Mouse (Mus musculus) bone marrow macrophage, adult 2 months (primary cell): ENCODE results near the gene Kif13a. TPM values are rescaled to one million over a fixed set of nuclear protein-coding genes. Genes with fewer than 3 reads are reported as not detected.
A peak's percentile ranks its signal among the peaks of the same experiment; 100 is the strongest.

Source experiments
- H3K27ac ChIP-seq: 2 replicates; pipeline ENCODE4 v1.5.1; 2012; ENCODE audit warnings: low read depth, low read length; ENCODE audit not compliant: insufficient read depth
- H3K4me1 ChIP-seq: 2 replicates; pipeline ENCODE4 v1.6.1; 2012; ENCODE audit warnings: low read length; ENCODE audit not compliant: control insufficient read depth, insufficient read depth
- H3K4me3 ChIP-seq: 2 replicates; pipeline ENCODE4 v1.5.1; 2012; ENCODE audit warnings: mild to moderate bottlenecking, low read length, moderate library complexity; ENCODE audit not compliant: insufficient read depth
- CTCF ChIP-seq: IDR thresholded peaks from 2 replicates; pipeline ENCODE4 v1.5.1; 2012; ENCODE audit warnings: low read depth, mild to moderate bottlenecking, low read length, moderate library complexity
- POLR2A ChIP-seq: IDR thresholded peaks from 2 replicates; pipeline ENCODE4 v1.6.1; 2012; ENCODE audit warnings: mild to moderate bottlenecking, low read depth, low read length, borderline replicate concordance
- polyA plus RNA-seq: library from polyadenylated mRNA; stranded (reverse); fragments of >200 nt; gene quantifications from 2 replicates; pipeline ENCODE4 v1.2.4, GENCODE M21; 2012; ENCODE audit not compliant: missing spikeins, insufficient read depth, insufficient read length

Gene Kif13a
- polyA plus RNA-seq, 1 experiment = 18.8 TPM

GRCm38 (mm10) chr13:46842185-46842584 lies 87.5 kb downstream of the Kif13a start:
- H3K27ac ChIP-seq = no peak overlapping the region
- TF ChIP-seq POLR2A (no peak), CTCF (no peak)
- H3K4me1 ChIP-seq = peaks cover 6% of the 10 kb centered on the region
- H3K4me3 ChIP-seq = no peak overlapping the region

DNA sequence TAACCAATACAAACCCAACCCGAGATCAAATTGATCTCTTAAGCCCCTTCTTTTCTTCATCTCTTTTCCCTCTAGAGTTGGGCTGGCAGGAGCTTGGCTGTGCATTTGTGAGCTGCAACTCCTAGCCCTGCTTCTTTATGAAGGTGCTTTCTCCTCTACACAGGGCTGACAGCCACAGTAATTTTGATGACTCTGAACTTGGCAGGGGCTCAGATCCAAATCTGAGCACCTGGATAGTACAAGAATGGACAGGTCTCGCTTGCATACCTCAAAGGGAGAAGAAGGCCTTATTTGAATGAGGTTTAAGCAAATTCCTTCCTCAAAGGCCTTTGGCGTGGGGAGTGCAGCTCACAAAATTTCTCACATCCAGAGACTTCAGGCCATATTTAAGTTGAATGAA lies 88.0 kb downstream of the Kif13a start:
- TF ChIP-seq POLR2A = no peak
- no peak for TF ChIP-seq CTCF
- no peak overlapping the region for H3K4me3 ChIP-seq
- peaks cover 6% of the 10 kb centered on the region for H3K4me1 ChIP-seq
- H3K27ac ChIP-seq = no peak overlapping the region

- H3K4me1 ChIP-seq = peaks cover 6% of the 10 kb centered on the region
- H3K27ac ChIP-seq = no peak overlapping the region
- no peak for TF ChIP-seq CTCF
- no peak overlapping the region for H3K4me3 ChIP-seq
Measured at GRCm38 (mm10) chr13:46840676-46841075, 89.0 kb downstream of the Kif13a start.

DNA sequence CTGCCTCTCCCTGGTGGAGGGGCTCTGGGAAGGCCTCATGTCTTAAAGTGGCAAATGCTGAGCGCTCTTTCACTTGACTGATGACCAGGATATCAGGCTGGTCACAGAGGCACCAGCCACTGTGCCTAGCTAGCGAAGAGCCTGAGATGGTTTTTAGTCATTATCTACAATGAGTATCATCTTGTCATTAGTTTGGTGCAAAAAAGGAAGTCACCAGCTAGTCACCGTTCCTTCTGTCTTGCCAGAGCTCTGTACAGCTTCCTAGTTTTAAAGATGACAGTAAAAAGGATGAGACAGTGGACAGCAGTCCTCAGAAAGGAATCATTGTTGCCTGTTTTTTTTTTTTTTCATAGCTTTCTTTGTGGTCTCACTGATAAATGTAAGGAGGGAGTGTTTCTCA lies 90.4 kb downstream of the Kif13a start:
- Histone ChIP-seq H3K27ac (no peak overlapping the region), H3K4me3 (no peak overlapping the region), H3K4me1 (peaks cover 6% of the 10 kb centered on the region)
- TF ChIP-seq CTCF (no peak), POLR2A (no peak)

DNA sequence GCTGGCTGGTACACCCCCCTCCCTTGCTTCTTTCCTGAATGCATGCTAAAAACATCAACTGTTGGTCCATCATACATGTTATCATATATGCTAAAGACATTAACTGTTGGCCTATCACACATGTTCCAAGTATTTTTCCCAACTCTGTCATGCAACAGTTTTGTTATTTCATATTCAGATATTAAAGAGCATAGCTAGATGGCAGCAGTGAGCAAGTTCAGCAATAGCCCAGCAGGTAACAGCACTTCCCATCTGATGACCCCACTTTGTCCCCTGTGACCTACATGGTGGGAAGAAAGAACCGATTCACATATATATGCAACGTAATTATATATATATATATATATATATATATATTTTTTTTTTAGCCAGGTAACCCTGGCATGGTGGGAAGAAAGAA lies 91.1 kb downstream of the Kif13a start:
- Histone ChIP-seq H3K27ac (no peak overlapping the region), H3K4me1 (peaks cover 6% of the 10 kb centered on the region), H3K4me3 (no peak overlapping the region)
- no peak for TF ChIP-seq POLR2A
- TF ChIP-seq CTCF = no peak

DNA sequence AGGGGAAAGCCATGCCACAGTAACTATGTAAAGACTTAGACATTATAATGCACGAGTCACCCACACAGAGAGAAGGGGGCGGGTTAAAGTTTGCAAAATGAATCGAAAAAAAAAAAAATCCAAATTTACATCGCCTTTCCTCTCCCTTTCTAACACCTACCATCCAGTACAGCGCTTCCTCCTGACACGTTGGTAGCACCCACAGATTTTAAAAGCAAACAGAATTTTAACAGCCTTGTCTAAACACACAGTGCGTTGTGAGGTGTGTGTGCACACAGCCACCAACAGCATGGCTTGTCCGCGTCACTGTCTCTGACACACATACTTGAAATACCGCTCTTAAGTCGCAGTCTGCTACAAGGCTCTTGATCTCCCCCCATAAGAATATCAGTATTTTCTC lies 94.3 kb downstream of the Kif13a start:
- no peak overlapping the region for H3K4me3 ChIP-seq
- no peak overlapping the region for H3K27ac ChIP-seq
- TF ChIP-seq CTCF = no peak
- no peak for TF ChIP-seq POLR2A
- H3K4me1 ChIP-seq = peaks cover 6% of the 10 kb centered on the region

DNA sequence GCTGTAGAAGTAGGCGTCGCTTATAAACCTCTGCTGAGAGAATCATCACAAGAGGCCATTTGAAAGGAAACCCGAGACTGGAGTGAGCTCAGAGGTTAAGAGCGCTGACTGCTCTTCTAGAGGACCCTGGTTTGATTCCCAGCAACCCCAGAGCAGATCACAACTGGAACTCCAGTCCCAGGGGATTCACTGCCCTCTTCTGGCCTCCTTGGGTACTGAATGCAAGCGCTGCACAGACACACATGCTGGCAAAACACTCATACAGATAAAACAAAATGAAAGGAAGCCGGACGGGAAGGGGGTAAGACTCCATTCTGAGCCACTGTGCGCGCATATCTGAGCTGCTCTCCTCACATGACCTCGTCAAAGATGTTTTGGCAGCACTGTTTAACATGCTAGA lies 94.9 kb downstream of the Kif13a start:
- TF ChIP-seq POLR2A (no peak), CTCF (no peak)
- Histone ChIP-seq H3K4me1 (peaks cover 6% of the 10 kb centered on the region), H3K27ac (no peak overlapping the region), H3K4me3 (no peak overlapping the region)

GRCm38 (mm10) chr13:46833586-46833985 lies 96.1 kb downstream of the Kif13a start:
- Histone ChIP-seq H3K4me1 (no peaks in the 10 kb centered on the region), H3K27ac (no peak overlapping the region), H3K4me3 (no peak overlapping the region)
- TF ChIP-seq CTCF (no peak), POLR2A (no peak)

GRCm38 (mm10) chr13:46832956-46833355 lies 96.7 kb downstream of the Kif13a start:
- H3K27ac ChIP-seq = no peak overlapping the region
- TF ChIP-seq CTCF = peak; percentile 62
- no peak for TF ChIP-seq POLR2A
- no peak overlapping the region for H3K4me3 ChIP-seq
- H3K4me1 ChIP-seq = no peaks in the 10 kb centered on the region

- H3K4me3 ChIP-seq = no peak overlapping the region
- no peaks in the 10 kb centered on the region for H3K4me1 ChIP-seq
- H3K27ac ChIP-seq = no peak overlapping the region
- no peak for TF ChIP-seq POLR2A
- TF ChIP-seq CTCF = no peak
Measured at GRCm38 (mm10) chr13:46823271-46823670, 106.4 kb downstream of the Kif13a start.

DNA sequence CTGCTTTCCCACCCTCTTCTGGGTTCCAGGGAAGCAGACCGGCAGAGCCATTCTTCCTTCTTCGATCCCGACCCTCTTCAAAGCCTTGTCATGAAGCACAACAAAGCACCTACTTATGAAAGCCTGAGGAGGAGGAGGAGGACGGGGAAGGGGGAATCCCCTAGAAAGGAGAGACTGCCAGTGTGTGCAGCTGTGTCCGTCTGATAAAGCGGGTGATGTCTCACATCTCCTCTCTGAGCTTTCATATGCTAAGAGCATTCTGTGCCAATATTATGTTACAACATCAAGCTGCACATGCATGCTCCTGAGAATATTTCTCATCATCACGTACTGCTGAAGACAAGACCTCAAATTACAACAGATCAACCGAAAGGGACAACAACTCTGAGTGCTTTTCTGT lies 107.5 kb downstream of the Kif13a start:
- Histone ChIP-seq H3K27ac (no peak overlapping the region), H3K4me3 (no peak overlapping the region), H3K4me1 (no peaks in the 10 kb centered on the region)
- TF ChIP-seq POLR2A = no peak
- no peak for TF ChIP-seq CTCF
